Mouse (Mus musculus) megakaryocyte-erythroid progenitor cell, adult 5 weeks (primary cell): ENCODE measurements around the gene 4930452B06Rik. TPM values are rescaled to one million over a fixed set of nuclear protein-coding genes. Genes with fewer than 3 reads are reported as not detected.

ENCODE experiments used
- polyA plus RNA-seq: library from polyadenylated mRNA; stranded (reverse); fragments of >175 nt; gene quantifications from 2 replicates; pipeline ENCODE4 v1.2.3, GENCODE M21; 2012

4930452B06Rik gene
- polyA plus RNA-seq: 0.09 TPM in 1 of 2 replicates, not detected in the other

DNA sequence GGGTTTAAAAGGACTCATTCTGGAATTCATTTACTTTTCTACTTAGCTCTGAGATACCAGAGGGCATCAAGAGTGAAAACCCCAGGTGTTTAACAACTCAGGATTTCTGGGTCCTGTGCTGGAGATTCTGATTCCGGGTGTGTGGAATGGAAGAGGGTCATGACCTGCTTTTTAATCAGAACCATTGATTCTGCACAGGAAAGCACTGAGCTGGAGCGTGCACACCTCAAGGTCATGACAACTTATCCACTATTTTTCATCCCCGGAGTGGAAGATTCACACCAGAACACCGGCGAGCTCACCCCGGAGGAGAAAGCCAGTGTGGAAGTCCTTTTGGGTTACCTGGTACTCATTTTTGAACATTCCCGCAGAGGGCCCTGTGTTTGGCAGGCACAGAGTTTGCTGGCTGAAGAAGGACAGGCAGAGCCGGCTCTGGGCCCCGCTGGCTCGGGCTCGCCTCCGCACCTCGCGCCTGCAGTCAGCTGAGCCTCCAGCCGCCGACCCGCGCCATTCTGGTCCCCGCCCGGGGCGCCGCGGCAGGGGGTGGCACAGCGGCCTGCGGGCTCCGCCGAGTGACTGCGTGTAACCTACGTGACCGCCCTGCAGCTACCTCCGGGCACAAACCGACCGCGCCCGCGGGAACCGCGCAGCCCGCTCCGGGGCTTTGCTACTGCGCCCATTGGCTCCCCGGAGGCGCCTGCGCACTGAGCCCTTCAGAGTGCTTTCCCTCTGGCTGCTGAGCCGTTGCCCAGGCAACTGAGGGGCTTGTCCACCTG, at the start of gene 4930452B06Rik:
TSS of gene 4930452B06Rik (minus strand) at position 605 of the 776 bp plus-strand sequence.

